Mouse (Mus musculus) thymus, adult 18-20 months (tissue): ENCODE data around the gene Hist1h2bp.
"Not testable (repeated sequence)": the region's sequence is repeated elsewhere in the genome, so short reads cannot be mapped to it uniquely, and the experiment has no call there.

Experiments used
- DNase-seq, 2 experiments: peaks; one replicate each; pipeline ENCODE4 v3.0.0; 2022; ENCODE audit warnings: mixed read lengths in 2 of 2

Hist1h2bp gene

DNA sequence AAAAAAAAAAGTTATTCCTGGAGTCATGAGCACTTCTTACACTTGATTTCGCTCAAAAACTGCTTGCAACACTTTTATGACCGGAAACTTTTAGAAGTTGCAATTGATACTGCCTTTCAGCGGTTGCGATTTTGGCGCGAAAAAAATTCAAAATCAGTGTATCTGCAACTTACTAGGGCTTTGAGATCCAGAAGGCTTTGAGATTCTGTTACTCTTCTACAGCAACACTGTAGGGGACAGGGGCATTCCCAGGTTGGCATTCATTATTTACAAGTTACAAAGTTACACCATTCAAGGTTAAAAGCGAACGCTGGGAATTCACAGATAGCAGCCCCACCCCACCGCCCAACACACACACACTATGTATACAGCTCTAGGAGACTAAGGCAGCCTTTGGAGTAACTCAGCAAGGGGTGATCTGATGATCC lies 3.5 kb upstream of the Hist1h2bp start:
- peak in 1 of 2 experiments; percentile 32 for DNase-seq

DNA sequence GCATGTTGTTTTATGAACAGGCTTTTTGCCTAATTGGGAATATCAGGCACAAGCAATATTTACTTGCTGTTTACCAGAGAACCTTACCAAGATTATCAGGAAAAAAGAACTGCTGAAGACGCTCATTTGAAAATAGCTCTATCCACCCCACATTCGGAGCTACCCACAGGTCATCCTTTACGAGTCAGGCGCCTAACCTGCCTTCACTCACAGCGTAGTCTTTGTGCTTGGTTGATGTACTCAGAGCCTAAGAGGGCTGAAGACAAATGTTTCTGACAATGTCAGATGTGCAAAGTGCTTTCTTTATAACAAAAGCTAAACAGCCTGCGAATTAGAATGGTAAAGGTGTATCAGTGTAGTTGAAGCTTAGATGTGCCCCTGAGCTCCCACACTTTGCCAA lies 3.0 kb upstream of the Hist1h2bp start:
- no peak for DNase-seq

DNA sequence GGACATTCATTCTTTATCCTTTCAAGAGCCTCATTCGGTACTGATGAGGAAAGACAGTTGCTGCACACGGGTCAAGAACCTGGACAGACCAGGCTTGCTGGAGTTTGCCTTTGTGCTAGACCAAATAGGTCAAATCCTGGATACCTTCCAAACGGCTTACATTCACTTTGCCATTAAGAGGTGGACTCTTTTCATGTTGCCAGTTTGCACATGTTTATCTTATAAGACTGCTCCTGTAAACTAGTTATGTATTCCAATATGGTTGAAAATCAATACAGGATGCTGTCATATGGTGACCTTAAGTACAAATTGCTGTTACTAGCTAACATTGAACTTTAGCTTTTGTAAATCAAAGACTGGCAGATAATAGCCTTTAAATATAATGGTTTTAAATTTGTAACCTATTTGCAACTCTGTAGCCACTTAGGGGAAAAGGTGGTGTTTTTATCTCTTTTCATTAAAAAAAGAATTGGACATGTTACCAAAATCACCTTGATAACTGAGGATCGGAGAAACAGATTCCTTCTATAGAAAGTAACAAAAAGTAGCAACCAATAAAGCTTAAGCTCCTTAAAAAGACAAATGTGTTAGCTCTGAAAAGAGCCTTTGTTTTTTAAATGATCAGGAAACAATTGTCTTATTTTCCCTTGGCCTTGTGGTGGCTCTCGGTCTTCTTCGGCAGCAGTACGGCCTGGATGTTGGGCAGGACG lies 917 bp upstream of the Hist1h2bp start:
- no peak for DNase-seq

DNA sequence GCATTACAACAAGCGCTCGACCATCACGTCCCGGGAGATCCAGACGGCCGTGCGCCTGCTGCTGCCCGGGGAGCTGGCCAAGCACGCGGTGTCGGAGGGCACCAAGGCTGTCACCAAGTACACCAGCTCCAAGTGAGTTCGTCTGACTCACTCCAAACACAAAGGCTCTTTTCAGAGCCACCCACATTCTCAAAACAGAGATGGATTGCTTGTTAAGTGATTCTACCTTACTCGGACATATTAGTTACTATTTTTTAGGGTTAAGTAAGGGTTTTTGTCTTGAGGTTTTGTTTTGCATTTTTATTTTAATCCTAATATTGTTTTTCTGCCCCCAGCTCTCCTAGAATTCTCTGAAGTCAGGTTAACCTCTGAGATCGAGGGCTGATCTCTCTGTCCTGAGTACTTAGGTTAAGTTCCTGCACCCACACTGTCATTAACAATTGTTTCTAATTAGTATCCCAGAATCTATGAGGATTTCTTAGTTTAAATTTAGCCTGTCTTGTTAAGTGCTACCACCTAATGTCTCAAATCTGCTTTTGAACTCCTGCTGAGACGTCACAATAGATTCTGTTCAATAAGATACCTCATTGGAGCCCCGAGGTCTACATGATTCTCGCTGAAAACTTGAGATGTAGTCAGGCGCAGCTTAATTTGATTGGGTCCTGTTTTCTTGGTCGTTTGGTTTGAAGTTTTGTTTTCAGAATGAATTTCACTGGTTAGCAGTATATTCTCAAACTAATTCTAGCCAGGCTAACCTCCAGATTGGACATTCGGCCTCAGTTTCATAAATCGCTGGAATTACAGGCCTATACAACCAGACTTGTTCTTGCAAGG lies 716 bp downstream of the Hist1h2bp start:
- no peak for DNase-seq

DNA sequence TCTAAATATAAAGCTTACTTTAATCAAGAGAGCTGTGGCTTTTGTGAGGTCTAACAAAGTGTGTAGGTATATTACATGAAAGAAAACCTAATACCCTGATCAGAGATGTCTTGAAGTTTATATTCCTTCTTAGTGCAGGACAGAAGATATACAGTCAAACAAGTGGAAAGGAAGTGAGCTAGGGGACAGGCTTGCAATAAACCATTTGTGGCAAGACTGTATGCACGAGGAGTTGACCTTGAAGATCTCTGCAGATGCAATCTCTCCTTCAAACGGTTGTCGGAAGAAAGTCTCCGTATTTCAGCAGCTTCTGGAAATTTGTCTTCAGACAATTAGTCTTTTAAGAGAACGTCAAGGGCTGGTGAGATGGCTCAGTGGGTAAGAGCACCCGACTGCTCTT lies 2.7 kb downstream of the Hist1h2bp start:
- no peak for DNase-seq

DNA sequence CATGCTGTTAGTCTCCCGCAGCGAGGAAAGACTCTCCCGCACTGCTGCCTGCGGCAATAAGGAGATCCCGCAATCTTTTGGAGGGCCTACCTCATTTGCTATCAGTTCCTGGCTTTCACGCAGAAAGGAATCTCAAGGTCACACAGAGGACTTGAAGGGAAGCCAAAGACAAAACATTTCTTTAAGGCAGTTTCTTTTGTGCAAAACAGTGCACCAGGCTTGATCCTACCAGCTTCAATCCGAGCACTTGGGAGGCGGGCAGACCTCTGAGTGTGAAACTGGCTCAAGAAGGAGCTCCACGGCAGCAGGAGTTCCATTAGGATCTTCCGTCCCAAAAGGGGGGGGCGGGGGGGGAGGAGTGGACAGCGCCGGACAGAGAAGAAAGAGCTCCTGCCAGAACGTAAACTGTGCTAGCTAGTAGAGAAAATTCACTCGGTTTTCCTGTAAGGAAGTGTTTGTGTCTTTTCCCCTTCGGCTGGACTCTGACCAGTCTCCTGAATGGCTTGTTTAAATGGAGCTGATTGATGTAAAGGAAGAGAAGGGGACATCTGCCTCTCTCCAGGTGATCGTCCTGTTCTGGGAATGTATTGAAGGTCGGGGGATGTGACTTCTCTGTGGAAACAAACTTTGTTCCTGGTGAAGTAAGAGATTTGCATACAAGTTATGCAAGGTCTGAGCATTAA lies 3.5 kb downstream of the Hist1h2bp start:
- DNase-seq, result no peak

DNA sequence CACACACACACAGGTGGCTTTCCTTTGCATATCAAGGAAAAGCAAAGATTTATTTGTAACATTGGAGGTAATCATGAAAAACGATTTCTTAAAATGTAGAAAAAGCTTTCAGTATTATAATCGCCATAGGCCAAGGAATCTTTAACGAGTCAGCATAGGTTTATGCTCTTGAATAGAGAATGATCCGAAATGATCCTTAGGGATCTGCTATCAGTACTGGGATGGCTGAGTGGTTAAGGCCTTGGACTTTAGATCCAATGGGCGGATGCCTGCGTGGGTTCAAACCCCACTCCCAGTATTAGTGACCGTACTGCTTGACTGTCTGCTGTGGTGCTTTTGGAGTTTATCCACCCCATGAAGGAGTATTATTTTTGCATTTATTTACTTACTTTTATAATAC lies 8.3 kb downstream of the Hist1h2bp start:
- no peak for DNase-seq

DNA sequence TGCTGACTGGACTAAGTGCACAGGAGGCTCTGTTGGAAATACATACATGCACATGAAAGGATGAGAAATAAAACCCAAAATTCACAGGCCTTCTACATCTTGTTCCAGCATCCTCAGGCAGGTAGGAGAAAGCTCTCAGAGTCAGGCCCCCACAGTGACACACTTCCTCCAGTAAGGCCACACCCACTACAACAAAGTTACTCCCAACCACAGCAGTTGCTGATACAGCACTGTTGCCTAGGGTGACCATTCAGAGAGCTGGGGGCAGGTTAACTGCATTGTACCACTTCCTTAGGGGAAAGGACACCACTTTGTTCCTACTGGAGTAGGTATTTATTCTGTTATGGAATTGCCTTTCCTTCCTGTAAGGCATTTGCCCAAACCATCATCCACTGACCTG lies 9.9 kb downstream of the Hist1h2bp start:
- not testable (repeated sequence) for DNase-seq

DNA sequence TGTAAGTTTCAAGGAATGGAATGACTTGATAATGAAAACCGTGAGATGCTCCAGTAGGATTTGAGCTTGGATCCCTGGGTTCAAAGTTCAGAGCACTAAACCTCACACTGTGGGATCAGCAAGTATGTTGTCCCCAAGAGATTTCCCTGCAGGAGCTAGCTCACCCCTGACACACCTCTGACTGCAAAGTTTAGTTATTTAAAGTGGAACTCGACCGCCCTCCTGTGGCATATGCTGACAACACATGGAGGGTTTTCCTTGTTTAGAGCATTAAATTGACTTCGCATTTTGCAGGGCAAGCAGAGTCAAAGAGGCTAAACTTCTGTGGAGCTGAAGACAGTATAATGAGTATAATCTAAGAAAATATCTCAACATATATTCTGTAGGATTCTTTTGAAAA lies 15.8 kb downstream of the Hist1h2bp start:
- DNase-seq, result not testable (repeated sequence)

DNA sequence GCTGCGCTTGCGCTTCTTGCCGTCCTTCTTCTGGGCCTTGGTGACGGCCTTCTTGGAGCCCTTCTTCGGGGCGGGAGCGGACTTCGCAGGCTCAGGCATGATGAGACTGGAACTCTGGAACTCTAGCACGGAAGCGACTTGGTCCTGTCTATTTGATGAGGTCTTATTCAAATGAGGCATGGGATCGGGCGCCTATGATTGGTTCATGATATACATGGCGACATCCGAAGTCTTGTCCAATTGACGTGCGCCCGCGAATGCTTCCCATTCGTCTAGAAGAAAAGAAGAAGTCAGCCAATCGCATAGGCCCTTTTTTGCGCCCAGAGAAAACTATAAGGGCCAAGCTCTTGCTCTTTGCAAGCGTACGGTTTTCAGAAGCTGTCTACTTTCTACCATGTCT lies 22.8 kb downstream of the Hist1h2bp start, which contains the start of the genes Hist1h2bq and Hist1h2ao:
Gene Hist1h2bq (minus strand): TSS at position 125 of the 400 bp plus-strand sequence.
Gene Hist1h2ao (plus strand): TSS at position 393 of the 400 bp plus-strand sequence.
- DNase-seq, result not testable (repeated sequence)

DNA sequence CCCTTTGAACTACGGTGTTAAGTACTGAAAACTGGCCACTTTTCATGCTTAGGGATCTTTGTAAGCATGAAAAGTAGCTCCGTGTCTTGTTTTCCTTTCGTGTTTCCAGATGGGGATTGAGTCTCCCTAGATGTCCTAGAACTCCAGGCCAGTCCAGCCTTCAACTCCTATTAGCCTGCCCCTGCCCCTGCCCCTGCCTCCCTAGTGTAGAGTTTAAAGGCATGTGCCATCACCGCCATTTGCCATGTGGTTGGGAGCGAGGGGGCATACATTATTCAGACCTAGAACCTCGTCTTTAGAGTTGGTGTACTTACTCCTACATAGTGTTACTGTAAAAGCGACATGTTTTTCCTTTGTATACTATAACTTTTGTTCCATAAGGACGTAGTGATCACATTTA lies 23.8 kb downstream of the Hist1h2bp start:
- not testable (repeated sequence) for DNase-seq

DNA sequence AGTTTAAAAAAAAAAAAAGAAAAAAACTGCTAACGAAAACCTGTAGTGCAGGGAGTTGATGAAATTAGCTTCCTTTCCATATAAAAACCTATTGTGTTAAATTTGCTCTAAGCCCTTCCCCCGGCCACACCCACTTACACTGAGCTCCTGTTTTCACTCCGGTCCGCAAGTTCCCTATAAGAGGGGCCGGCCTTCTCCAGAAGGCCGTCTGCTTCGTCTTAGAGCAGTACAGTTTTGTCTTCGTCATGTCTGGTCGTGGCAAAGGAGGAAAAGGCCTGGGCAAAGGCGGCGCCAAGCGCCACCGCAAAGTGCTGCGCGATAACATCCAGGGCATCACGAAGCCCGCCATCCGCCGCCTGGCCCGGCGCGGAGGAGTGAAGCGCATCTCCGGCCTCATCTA lies 24.3 kb downstream of the Hist1h2bp start, which contains the start of gene Hist1h4m:
Gene Hist1h4m (plus strand): TSS at position 208 of the 400 bp plus-strand sequence.
- peak; percentile 33 to 62 for DNase-seq

DNA sequence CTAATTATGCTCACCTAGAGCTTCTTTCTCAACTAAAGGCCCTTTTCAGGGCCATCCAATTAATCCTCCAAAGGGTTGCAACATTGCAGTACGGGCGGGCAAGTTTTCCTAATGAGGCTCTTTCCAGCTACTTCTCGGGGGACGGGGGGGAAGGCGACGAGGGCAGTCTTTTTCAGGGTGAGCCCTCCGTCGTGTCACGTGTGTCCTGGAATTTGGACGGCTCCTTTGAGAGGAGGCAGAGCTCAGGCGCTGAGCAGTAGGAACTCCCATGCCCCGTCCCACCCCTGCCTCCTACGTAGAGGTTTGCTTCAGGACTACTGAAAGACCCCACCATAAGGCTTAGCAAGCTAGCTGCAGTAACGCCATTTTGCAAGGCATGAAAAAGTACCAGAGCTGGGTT lies 24.8 kb downstream of the Hist1h2bp start:
- DNase-seq, result not testable (repeated sequence)

DNA sequence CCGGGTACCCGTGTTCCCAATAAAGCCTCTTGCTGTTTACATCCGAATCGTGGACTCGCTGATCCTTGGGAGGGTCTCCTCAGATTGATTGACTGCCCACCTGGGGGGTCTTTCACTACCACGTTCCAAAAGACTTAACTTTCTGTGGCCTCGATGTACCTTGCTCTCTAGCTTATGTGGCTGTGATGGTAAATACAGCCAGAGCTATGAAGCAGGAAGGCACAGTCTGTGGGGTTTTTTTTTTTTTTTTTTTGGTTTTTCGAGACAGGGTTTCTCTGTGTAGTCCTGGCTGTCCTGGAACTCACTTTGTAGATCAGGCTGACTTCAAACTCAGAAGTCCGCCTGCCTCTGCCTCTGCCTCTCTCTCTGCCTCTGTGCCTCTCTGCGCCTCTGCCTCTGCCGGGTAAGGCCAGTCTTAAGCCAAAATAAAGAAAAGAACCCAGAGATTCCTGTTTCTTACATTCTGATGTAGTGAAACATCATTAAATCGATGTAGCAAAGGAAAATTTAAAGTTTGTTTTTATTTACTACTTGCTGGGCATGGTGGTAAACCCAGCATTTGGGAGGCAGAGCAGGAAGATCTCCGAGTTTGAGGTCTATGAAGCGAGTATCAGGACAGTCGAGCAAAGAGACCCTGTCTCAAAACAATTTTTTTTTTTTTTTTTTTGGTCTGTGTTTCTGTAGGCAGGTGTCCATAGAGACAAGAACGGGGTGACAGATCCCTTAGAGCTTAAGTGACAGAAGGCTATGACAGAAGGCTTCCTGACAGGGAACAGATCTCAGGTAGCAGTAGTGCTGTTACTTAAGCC lies 33.0 kb downstream of the Hist1h2bp start:
- DNase-seq, result not testable (repeated sequence)

DNA sequence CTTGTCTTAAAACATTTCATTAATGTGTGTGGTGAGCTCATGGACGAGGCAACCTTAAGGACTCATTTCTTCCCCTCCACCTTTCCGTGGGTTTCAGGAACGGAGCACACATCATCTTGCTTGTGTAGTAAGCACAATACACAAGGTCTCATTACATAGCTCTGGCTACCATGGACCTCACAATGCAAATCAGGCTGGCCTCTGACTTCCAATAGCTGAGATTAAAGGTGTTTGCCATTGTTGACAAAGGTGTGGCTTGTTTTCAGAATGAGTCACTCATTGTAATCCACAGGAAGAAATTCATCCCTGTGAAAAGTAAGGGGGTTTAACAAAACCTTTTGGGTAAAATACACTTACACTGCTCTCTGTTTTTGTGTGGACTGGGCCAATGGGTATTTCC lies 41.2 kb downstream of the Hist1h2bp start:
- DNase-seq, result no peak

DNA sequence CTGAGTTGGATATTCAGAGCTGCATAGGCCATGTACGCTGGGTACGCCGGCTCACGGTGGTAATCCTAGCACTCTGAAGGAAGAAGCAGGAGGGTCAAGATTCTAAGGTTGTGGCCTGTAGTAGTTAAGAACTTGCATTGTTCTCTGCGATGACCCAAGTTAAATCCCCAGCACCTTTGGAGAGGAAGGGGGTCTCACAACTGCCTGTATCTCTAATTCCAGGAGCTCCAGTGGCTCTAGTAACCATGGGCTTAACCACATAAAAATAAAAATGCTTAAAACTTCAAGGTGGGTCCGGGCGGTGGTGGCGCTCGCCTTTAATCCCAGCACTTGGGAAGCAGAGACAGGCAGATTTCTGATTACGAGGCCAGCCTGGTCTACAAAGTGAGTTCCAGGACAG lies 43.1 kb downstream of the Hist1h2bp start:
- no peak for DNase-seq

DNA sequence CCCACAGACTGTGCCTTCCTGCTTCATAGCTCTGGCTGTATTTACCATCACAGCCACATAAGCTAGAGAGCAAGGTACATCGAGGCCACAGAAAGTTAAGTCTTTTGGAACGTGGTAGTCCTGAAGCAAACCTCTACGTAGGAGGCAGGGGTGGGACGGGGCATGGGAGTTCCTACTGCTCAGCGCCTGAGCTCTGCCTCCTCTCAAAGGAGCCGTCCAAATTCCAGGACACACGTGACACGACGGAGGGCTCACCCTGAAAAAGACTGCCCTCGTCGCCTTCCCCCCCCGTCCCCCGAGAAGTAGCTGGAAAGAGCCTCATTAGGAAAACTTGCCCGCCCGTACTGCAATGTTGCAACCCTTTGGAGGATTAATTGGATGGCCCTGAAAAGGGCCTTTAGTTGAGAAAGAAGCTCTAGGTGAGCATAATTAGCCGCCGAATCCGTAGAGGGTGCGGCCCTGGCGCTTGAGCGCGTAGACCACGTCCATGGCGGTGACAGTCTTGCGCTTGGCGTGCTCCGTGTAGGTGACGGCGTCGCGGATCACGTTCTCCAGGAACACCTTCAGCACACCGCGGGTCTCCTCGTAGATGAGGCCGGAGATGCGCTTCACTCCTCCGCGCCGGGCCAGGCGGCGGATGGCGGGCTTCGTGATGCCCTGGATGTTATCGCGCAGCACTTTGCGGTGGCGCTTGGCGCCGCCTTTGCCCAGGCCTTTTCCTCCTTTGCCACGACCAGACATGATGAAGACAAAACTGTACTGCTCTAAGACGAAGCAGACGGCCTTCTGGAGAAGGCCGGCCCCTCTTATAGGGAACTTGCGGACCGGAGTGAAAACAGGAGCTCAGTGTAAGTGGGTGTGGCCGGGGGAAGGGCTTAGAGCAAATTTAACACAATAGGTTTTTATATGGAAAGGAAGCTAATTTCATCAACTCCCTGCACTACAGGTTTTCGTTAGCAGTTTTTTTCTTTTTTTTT lies 44.4 kb downstream of the Hist1h2bp start, which contains the start of gene Hist1h4n:
Gene Hist1h4n (minus strand): TSS at position 779 of the 977 bp plus-strand sequence.
- DNase-seq, result peak; percentile 30 to 57

DNA sequence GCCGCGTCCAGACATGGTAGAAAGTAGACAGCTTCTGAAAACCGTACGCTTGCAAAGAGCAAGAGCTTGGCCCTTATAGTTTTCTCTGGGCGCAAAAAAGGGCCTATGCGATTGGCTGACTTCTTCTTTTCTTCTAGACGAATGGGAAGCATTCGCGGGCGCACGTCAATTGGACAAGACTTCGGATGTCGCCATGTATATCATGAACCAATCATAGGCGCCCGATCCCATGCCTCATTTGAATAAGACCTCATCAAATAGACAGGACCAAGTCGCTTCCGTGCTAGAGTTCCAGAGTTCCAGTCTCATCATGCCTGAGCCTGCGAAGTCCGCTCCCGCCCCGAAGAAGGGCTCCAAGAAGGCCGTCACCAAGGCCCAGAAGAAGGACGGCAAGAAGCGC lies 46.2 kb downstream of the Hist1h2bp start, which contains the start of the genes Hist1h2ap and Hist1h2br:
Gene Hist1h2ap (minus strand): TSS at position 47 of the 400 bp plus-strand sequence.
Gene Hist1h2br (plus strand): TSS at position 283 of the 400 bp plus-strand sequence.
- not testable (repeated sequence) for DNase-seq
